Mouse (Mus musculus): ENCODE results near the gene Olfr394. TPM values are rescaled to one million over a fixed set of nuclear protein-coding genes. Genes with fewer than 3 reads are reported as not detected.
"Not testable (repeated sequence)": the region's sequence is repeated elsewhere in the genome, so short reads cannot be mapped to it uniquely, and the experiment has no call there.

Gene Olfr394
- polyA plus RNA-seq (2014; fragmentation: Nextera tagmentation; extraction: Ambion mirVana): not detected in 2 replicates

GRCm38 (mm10) chr11:73890671-73891070, at the start of gene Olfr394:
Gene Olfr394, minus strand, starts transcription at chr11:73890771.
- ATAC-seq (replicated peaks; ENCODE audit: insufficient number of reproducible peaks, low FRiP score, low TSS enrichment): no peak
- no peaks in the 10 kb centered on the region for H3K4me1 ChIP-seq (ENCODE audit: control insufficient read depth, insufficient read depth, low read length)
- no peak within 1 kb of the TSS for H3K4me2 ChIP-seq
- 81% methylated on average over 1 of the region's 1 CpGs for WGBS (ENCODE audit: insufficient replicate concordance)
- H3K36me3 ChIP-seq (ENCODE audit: control insufficient read depth, insufficient read depth, low read length): no peaks in the 10 kb centered on the region
- H3K27ac ChIP-seq (ENCODE audit: low read depth, low read length): no peak within 1 kb of the TSS
- H3K27me3 ChIP-seq (ENCODE audit: control insufficient read depth, insufficient read depth, low read length): no peaks in the 10 kb centered on the region
- H3K9me3 ChIP-seq (replicated peaks; ENCODE audit: control insufficient read depth, low read length): no peaks in the 10 kb centered on the region
- no peak within 1 kb of the TSS for H3K9ac ChIP-seq (ENCODE audit: low read depth, low read length)
- H3K4me3 ChIP-seq (ENCODE audit: low read depth, low read length): no peak within 1 kb of the TSS

GRCm38 (mm10) chr11:73936377-73936776, 45.8 kb upstream of the Olfr394 start, which contains the start of gene Olfr23:
Gene Olfr23, plus strand, starts transcription at chr11:73936677.
- Histone ChIP-seq H3K9ac (ENCODE audit: low read depth, low read length) (no peak within 1 kb of the TSS), H3K27ac (ENCODE audit: low read depth, low read length) (no peak within 1 kb of the TSS), H3K4me2 (no peak within 1 kb of the TSS), H3K9me3 (replicated peaks; ENCODE audit: control insufficient read depth, low read length) (no peaks in the 10 kb centered on the region), H3K27me3 (ENCODE audit: control insufficient read depth, insufficient read depth, low read length) (no peaks in the 10 kb centered on the region), H3K4me1 (ENCODE audit: control insufficient read depth, insufficient read depth, low read length) (no peaks in the 10 kb centered on the region), H3K36me3 (ENCODE audit: control insufficient read depth, insufficient read depth, low read length) (no peaks in the 10 kb centered on the region), H3K4me3 (ENCODE audit: low read depth, low read length) (no peak within 1 kb of the TSS)
- no peak for ATAC-seq (replicated peaks; ENCODE audit: insufficient number of reproducible peaks, low FRiP score, low TSS enrichment)

- not testable (repeated sequence) for H3K27me3 ChIP-seq (ENCODE audit: control insufficient read depth, insufficient read depth, low read length); H3K4me3 ChIP-seq (ENCODE audit: low read depth, low read length); H3K9ac ChIP-seq (ENCODE audit: low read depth, low read length); H3K27ac ChIP-seq (ENCODE audit: low read depth, low read length); H3K4me1 ChIP-seq (ENCODE audit: control insufficient read depth, insufficient read depth, low read length); H3K4me2 ChIP-seq; H3K36me3 ChIP-seq (ENCODE audit: control insufficient read depth, insufficient read depth, low read length); H3K9me3 ChIP-seq (replicated peaks; ENCODE audit: control insufficient read depth, low read length); ATAC-seq (replicated peaks; ENCODE audit: insufficient number of reproducible peaks, low FRiP score, low TSS enrichment)
- WGBS (ENCODE audit: insufficient replicate concordance): 77% methylated on average over 4 of the region's 4 CpGs
Observed at GRCm38 (mm10) chr11:73909199-73909598, 18.6 kb upstream of the Olfr394 start, which contains the start of gene Olfr395. Gene Olfr395, minus strand, starts transcription at chr11:73909299.

GRCm38 (mm10) chr11:73851354-73851753, 39.2 kb downstream of the Olfr394 start, which contains the start of gene Olfr393:
Gene Olfr393, minus strand, starts transcription at chr11:73851454.
- Histone ChIP-seq H3K9ac (ENCODE audit: low read depth, low read length) (no peak within 1 kb of the TSS), H3K4me2 (no peak within 1 kb of the TSS), H3K36me3 (ENCODE audit: control insufficient read depth, insufficient read depth, low read length) (no peaks in the 10 kb centered on the region), H3K27ac (ENCODE audit: low read depth, low read length) (no peak within 1 kb of the TSS), H3K4me3 (ENCODE audit: low read depth, low read length) (no peak within 1 kb of the TSS), H3K27me3 (ENCODE audit: control insufficient read depth, insufficient read depth, low read length) (no peaks in the 10 kb centered on the region), H3K9me3 (replicated peaks; ENCODE audit: control insufficient read depth, low read length) (no peaks in the 10 kb centered on the region), H3K4me1 (ENCODE audit: control insufficient read depth, insufficient read depth, low read length) (no peaks in the 10 kb centered on the region)
- no peak for ATAC-seq (replicated peaks; ENCODE audit: insufficient number of reproducible peaks, low FRiP score, low TSS enrichment)

Other genes with a start within 250 kb of the Olfr394 start
- not detected in 2 replicates for gene Zfp735, start 202.0 kb downstream of the Olfr394 start, polyA plus RNA-seq (2014; fragmentation: Nextera tagmentation; extraction: Ambion mirVana)
- not detected in 2 replicates for gene Olfr389, start 110.1 kb downstream of the Olfr394 start, polyA plus RNA-seq (2014; fragmentation: Nextera tagmentation; extraction: Ambion mirVana)
- not detected in 2 replicates for gene Olfr390, start 107.8 kb downstream of the Olfr394 start, polyA plus RNA-seq (2014; fragmentation: Nextera tagmentation; extraction: Ambion mirVana)
- gene Olfr391-ps, start 87.7 kb downstream of the Olfr394 start, polyA plus RNA-seq (2014; fragmentation: Nextera tagmentation; extraction: Ambion mirVana): not detected in 2 replicates
- not detected in 2 replicates for gene Olfr392, start 73.7 kb downstream of the Olfr394 start, polyA plus RNA-seq (2014; fragmentation: Nextera tagmentation; extraction: Ambion mirVana)
- gene Olfr393, start 39.3 kb downstream of the Olfr394 start, polyA plus RNA-seq (2014; fragmentation: Nextera tagmentation; extraction: Ambion mirVana): not detected in 2 replicates
- gene Olfr395, start 18.5 kb upstream of the Olfr394 start, polyA plus RNA-seq (2014; fragmentation: Nextera tagmentation; extraction: Ambion mirVana): not detected in 2 replicates
- gene Olfr23, start 45.9 kb upstream of the Olfr394 start, polyA plus RNA-seq (2014; fragmentation: Nextera tagmentation; extraction: Ambion mirVana): not detected in 2 replicates
- not detected in 2 replicates for gene Olfr397, start 70.0 kb upstream of the Olfr394 start, polyA plus RNA-seq (2014; fragmentation: Nextera tagmentation; extraction: Ambion mirVana)
- gene Olfr398, start 99.6 kb upstream of the Olfr394 start, polyA plus RNA-seq (2014; fragmentation: Nextera tagmentation; extraction: Ambion mirVana): not detected in 2 replicates
- not detected in 2 replicates for gene Olfr139, start 165.8 kb upstream of the Olfr394 start, polyA plus RNA-seq (2014; fragmentation: Nextera tagmentation; extraction: Ambion mirVana)
- gene Olfr399, start 165.8 kb upstream of the Olfr394 start, polyA plus RNA-seq (2014; fragmentation: Nextera tagmentation; extraction: Ambion mirVana): not detected in 2 replicates
- gene Zfp616, start 179.2 kb upstream of the Olfr394 start, polyA plus RNA-seq (2014; fragmentation: Nextera tagmentation; extraction: Ambion mirVana): not detected in 2 replicates
- gene Olfr401, start 222.9 kb upstream of the Olfr394 start, polyA plus RNA-seq (2014; fragmentation: Nextera tagmentation; extraction: Ambion mirVana): not detected in 2 replicates

Measured in heart, embryonic 11.5 days (tissue).